Mouse (Mus musculus) G1E (cell line): ENCODE data around the gene Omt2a. TPM values are rescaled to one million over a fixed set of nuclear protein-coding genes. Genes with fewer than 3 reads are reported as not detected.
"Not testable (repeated sequence)": the region's sequence is repeated elsewhere in the genome, so short reads cannot be mapped to it uniquely, and the experiment has no call there.

Source experiments
- ATAC-seq: 2 replicates; pipeline ENCODE4 v1.8.0; 2016; ENCODE audit warnings: mild to moderate bottlenecking; ENCODE audit not compliant: insufficient number of reproducible peaks, poor library complexity, low FRiP score, severe bottlenecking; ENCODE audit errors: extremely low read depth
- DNase-seq: peaks from one replicate; pipeline ENCODE4 v3.0.0; 2012; ENCODE audit warnings: low spot score
- H3K27me3 ChIP-seq: 2 replicates; pipeline ENCODE4 v1.6.1; 2012; ENCODE audit warnings: mild to moderate bottlenecking, low read length, inconsistent platforms; ENCODE audit not compliant: insufficient read depth
- H3K36me3 ChIP-seq: replicated peaks from 2 replicates; pipeline ENCODE3; 2012; ENCODE audit warnings: mild to moderate bottlenecking, inconsistent platforms
- H3K4me1 ChIP-seq: 2 replicates; pipeline ENCODE4 v1.6.1; 2012; ENCODE audit warnings: low read depth, low read length, inconsistent platforms, mixed read lengths; ENCODE audit not compliant: insufficient read depth
- H3K4me3 ChIP-seq: 2 replicates; pipeline ENCODE4 v1.5.1; 2012; ENCODE audit warnings: low read depth, mild to moderate bottlenecking, inconsistent platforms, low read length, moderate library complexity, mixed read lengths
- H3K9me3 ChIP-seq: replicated peaks from 2 replicates; pipeline ENCODE4 v1.6.1; 2012; ENCODE audit warnings: inconsistent platforms
- polyA plus RNA-seq: library from polyadenylated mRNA; stranded (reverse); fragments of >175 nt; gene quantifications from 2 replicates; pipeline ENCODE4 v1.2.3, GENCODE M21; 2012
- total RNA-seq, 2 experiments: library from RNA; stranded (forward) in 1 of 2; stranded (reverse) in 1 of 2; fragments of 200-1000 nt in 1 of 2; fragments of >200 nt in 1 of 2; fragmentation: Nextera tagmentation in 1 of 2; gene quantifications; 2 replicates each; pipeline ENCODE4 v1.2.3; 2014 to 2017

Gene Omt2a
- total and polyA plus RNA-seq, 3 experiments = 0.11 TPM; not detected in 2

- not testable (repeated sequence) for H3K27me3 ChIP-seq, H3K4me1 ChIP-seq, ATAC-seq, DNase-seq, H3K9me3 ChIP-seq, H3K36me3 ChIP-seq, H3K4me3 ChIP-seq
Measured at GRCm38 (mm10) chr9:78289723-78290122, 24.9 kb downstream of the Omt2a start, which contains the start of gene Gm10639. Gene Gm10639, plus strand, starts transcription at chr9:78289923.

GRCm38 (mm10) chr9:78289063-78289462 is 25.5 kb downstream of the Omt2a start:
- not testable (repeated sequence) for H3K4me1 ChIP-seq, ATAC-seq, DNase-seq, H3K9me3 ChIP-seq, H3K27me3 ChIP-seq, H3K4me3 ChIP-seq, H3K36me3 ChIP-seq

- DNase-seq, H3K27me3 ChIP-seq, H3K4me1 ChIP-seq, H3K4me3 ChIP-seq, ATAC-seq, H3K36me3 ChIP-seq, H3K9me3 ChIP-seq: not testable (repeated sequence)
Measured at GRCm38 (mm10) chr9:78282002-78282711, 32.4 kb downstream of the Omt2a start.

GRCm38 (mm10) chr9:78270945-78271344 is 43.7 kb downstream of the Omt2a start:
- not testable (repeated sequence) for DNase-seq
- ATAC-seq = peak; percentile 22; the same call in 1 of the 2 replicates

More at GRCm38 (mm10) chr9:78270945-78271344, 43.7 kb downstream of the Omt2a start:
- H3K4me1 ChIP-seq, H3K9me3 ChIP-seq, H3K36me3 ChIP-seq, H3K27me3 ChIP-seq, H3K4me3 ChIP-seq: not testable (repeated sequence)

Other genes with a start within 250 kb of the Omt2a start
- gene Fbxo9, start 205.7 kb downstream of the Omt2a start, total RNA-seq (2014; fragmentation: Nextera tagmentation) = 115 and 128 TPM in 2 replicates
- 110 and 114 TPM in 2 replicates for gene Fbxo9, start 205.7 kb downstream of the Omt2a start, total RNA-seq (2017)
- 35.2 and 53.8 TPM in 2 replicates for gene Fbxo9, start 205.7 kb downstream of the Omt2a start, polyA plus RNA-seq
- gene Ick, start 205.6 kb downstream of the Omt2a start, total RNA-seq (2014; fragmentation: Nextera tagmentation) = 49.2 and 59.1 TPM in 2 replicates
- 14.9 and 17.1 TPM in 2 replicates for gene Ick, start 205.6 kb downstream of the Omt2a start, total RNA-seq (2017)
- gene Ick, start 205.6 kb downstream of the Omt2a start, polyA plus RNA-seq = 18.8 and 20.5 TPM in 2 replicates
- gene Gsta4, start 132.0 kb downstream of the Omt2a start, total RNA-seq (2014; fragmentation: Nextera tagmentation) = 3.6 and 6.8 TPM in 2 replicates
- 3.2 and 4.5 TPM in 2 replicates for gene Gsta4, start 132.0 kb downstream of the Omt2a start, total RNA-seq (2017)
- 1.3 and 1.4 TPM in 2 replicates for gene Gsta4, start 132.0 kb downstream of the Omt2a start, polyA plus RNA-seq
- gene Gsta1, start 84.1 kb downstream of the Omt2a start, total RNA-seq (2014; fragmentation: Nextera tagmentation) = not detected in 2 replicates
- gene Gsta1, start 84.1 kb downstream of the Omt2a start, total RNA-seq (2017) = not detected in 2 replicates
- gene Gsta1, start 84.1 kb downstream of the Omt2a start, polyA plus RNA-seq = not detected in 2 replicates
- not detected in 2 replicates for gene Gm3776, start 57.7 kb downstream of the Omt2a start, total RNA-seq (2014; fragmentation: Nextera tagmentation)
- not detected in 2 replicates for gene Gm3776, start 57.7 kb downstream of the Omt2a start, total RNA-seq (2017)
- not detected in 2 replicates for gene Gm3776, start 57.7 kb downstream of the Omt2a start, polyA plus RNA-seq
- gene Gm10639, start 24.9 kb downstream of the Omt2a start, total RNA-seq (2014; fragmentation: Nextera tagmentation) = not detected in 2 replicates
- not detected in 2 replicates for gene Gm10639, start 24.9 kb downstream of the Omt2a start, total RNA-seq (2017)
- gene Gm10639, start 24.9 kb downstream of the Omt2a start, polyA plus RNA-seq = not detected in 2 replicates
- gene Omt2b, start 12.8 kb upstream of the Omt2a start, total RNA-seq (2014; fragmentation: Nextera tagmentation) = not detected in 2 replicates
- not detected in 2 replicates for gene Omt2b, start 12.8 kb upstream of the Omt2a start, total RNA-seq (2017)
- gene Omt2b, start 12.8 kb upstream of the Omt2a start, polyA plus RNA-seq = 0.04 TPM in 1 of 2 replicates, not detected in the other
- not detected in 2 replicates for gene Gsta2, start 41.0 kb upstream of the Omt2a start, total RNA-seq (2014; fragmentation: Nextera tagmentation)
- gene Gsta2, start 41.0 kb upstream of the Omt2a start, total RNA-seq (2017) = not detected in 2 replicates
- gene Gsta2, start 41.0 kb upstream of the Omt2a start, polyA plus RNA-seq = not detected in 2 replicates
- not detected in 2 replicates for gene Dppa5a, start 53.4 kb upstream of the Omt2a start, total RNA-seq (2014; fragmentation: Nextera tagmentation)
- not detected in 2 replicates for gene Dppa5a, start 53.4 kb upstream of the Omt2a start, total RNA-seq (2017)
- not detected in 2 replicates for gene Dppa5a, start 53.4 kb upstream of the Omt2a start, polyA plus RNA-seq
- not detected in 2 replicates for gene Ooep, start 63.9 kb upstream of the Omt2a start, total RNA-seq (2014; fragmentation: Nextera tagmentation)
- gene Ooep, start 63.9 kb upstream of the Omt2a start, total RNA-seq (2017) = 0.06 TPM in 1 of 2 replicates, not detected in the other
- not detected in 2 replicates for gene Ooep, start 63.9 kb upstream of the Omt2a start, polyA plus RNA-seq
- not detected in 2 replicates for gene Ddx43, start 81.0 kb upstream of the Omt2a start, total RNA-seq (2014; fragmentation: Nextera tagmentation)
- gene Ddx43, start 81.0 kb upstream of the Omt2a start, total RNA-seq (2017) = 0.05 TPM in 1 of 2 replicates, not detected in the other
- gene Ddx43, start 81.0 kb upstream of the Omt2a start, polyA plus RNA-seq = not detected in 2 replicates
- not detected in 2 replicates for gene Cgas, start 128.4 kb upstream of the Omt2a start, total RNA-seq (2014; fragmentation: Nextera tagmentation)
- 0.12 and 0.16 TPM in 2 replicates for gene Cgas, start 128.4 kb upstream of the Omt2a start, total RNA-seq (2017)
- 0.02 TPM in 1 of 2 replicates, not detected in the other for gene Cgas, start 128.4 kb upstream of the Omt2a start, polyA plus RNA-seq
- gene Mto1, start 133.4 kb upstream of the Omt2a start, total RNA-seq (2014; fragmentation: Nextera tagmentation) = 39.3 and 41.4 TPM in 2 replicates
- 35.1 and 35.5 TPM in 2 replicates for gene Mto1, start 133.4 kb upstream of the Omt2a start, total RNA-seq (2017)
- 13.7 and 18.3 TPM in 2 replicates for gene Mto1, start 133.4 kb upstream of the Omt2a start, polyA plus RNA-seq
- not detected in 2 replicates for gene Gm17324, start 134.0 kb upstream of the Omt2a start, total RNA-seq (2014; fragmentation: Nextera tagmentation)
- 0.35 TPM in 1 of 2 replicates, not detected in the other for gene Gm17324, start 134.0 kb upstream of the Omt2a start, total RNA-seq (2017)
- 0.08 TPM in 1 of 2 replicates, not detected in the other for gene Gm17324, start 134.0 kb upstream of the Omt2a start, polyA plus RNA-seq
- gene Eef1a1, start 174.4 kb upstream of the Omt2a start, total RNA-seq (2014; fragmentation: Nextera tagmentation) = 20,210 and 21,324 TPM in 2 replicates
- gene Eef1a1, start 174.4 kb upstream of the Omt2a start, total RNA-seq (2017) = 8,565 and 9,264 TPM in 2 replicates
- gene Eef1a1, start 174.4 kb upstream of the Omt2a start, polyA plus RNA-seq = 1,062 and 1,118 TPM in 2 replicates